Mouse (Mus musculus): ENCODE data around the gene Snx9. TPM values are rescaled to one million over a fixed set of nuclear protein-coding genes. Genes with fewer than 3 reads are reported as not detected.

Snx9 gene
- polyA plus RNA-seq, 1 experiment from 2014 or later: 22.9 TPM

GRCm38 (mm10) chr17:5959802-5960201 is 118.7 kb downstream of the Snx9 start:
- H3K27ac ChIP-seq (ENCODE audit: low read depth, low read length): no peak overlapping the region

GRCm38 (mm10) chr17:5963766-5964165 is 122.6 kb downstream of the Snx9 start:
- no peaks in the 10 kb centered on the region for H3K36me3 ChIP-seq (ENCODE audit: control insufficient read depth, insufficient read depth, low read length)
- H3K27me3 ChIP-seq (ENCODE audit: control insufficient read depth, insufficient read depth, low read length): no peaks in the 10 kb centered on the region
- no peak overlapping the region for H3K27ac ChIP-seq (ENCODE audit: low read depth, low read length)
- DNase-seq (ENCODE audit: low spot score) (no peak), ATAC-seq (ENCODE audit: insufficient read depth, low FRiP score, low TSS enrichment) (no peak)
- WGBS: 94% methylated on average over 8 of the region's 8 CpGs
- H3K4me1 ChIP-seq (ENCODE audit: control insufficient read depth, insufficient read depth, low read length): no peaks in the 10 kb centered on the region
- no peak overlapping the region for H3K4me3 ChIP-seq (ENCODE audit: low read depth, low read length)
- no peaks in the 10 kb centered on the region for H3K9me3 ChIP-seq (ENCODE audit: control insufficient read depth, low read length)
- H3K4me2 ChIP-seq (ENCODE audit: low read depth): no peak overlapping the region
- H3K9ac ChIP-seq (ENCODE audit: low read length): no peak overlapping the region

More at GRCm38 (mm10) chr17:5959802-5960201, 118.7 kb downstream of the Snx9 start:
- Histone ChIP-seq H3K36me3 (ENCODE audit: control insufficient read depth, insufficient read depth, low read length) (no peaks in the 10 kb centered on the region), H3K9me3 (ENCODE audit: control insufficient read depth, low read length) (no peaks in the 10 kb centered on the region), H3K4me2 (ENCODE audit: low read depth) (no peak overlapping the region), H3K4me3 (ENCODE audit: low read depth, low read length) (no peak overlapping the region), H3K4me1 (ENCODE audit: control insufficient read depth, insufficient read depth, low read length) (no peaks in the 10 kb centered on the region), H3K27me3 (ENCODE audit: control insufficient read depth, insufficient read depth, low read length) (no peaks in the 10 kb centered on the region), H3K9ac (ENCODE audit: low read length) (no peak overlapping the region)
- DNase-seq (ENCODE audit: low spot score): no peak
- no peak for ATAC-seq (ENCODE audit: insufficient read depth, low FRiP score, low TSS enrichment)
- 57% methylated on average over 9 of the region's 9 CpGs for WGBS

GRCm38 (mm10) chr17:5965084-5965781 is 124.1 kb downstream of the Snx9 start:
- H3K9ac ChIP-seq (ENCODE audit: low read length): no peak overlapping the region
- H3K4me3 ChIP-seq (ENCODE audit: low read depth, low read length): no peak overlapping the region
- no peaks in the 10 kb centered on the region for H3K9me3 ChIP-seq (ENCODE audit: control insufficient read depth, low read length)
- no peak overlapping the region for H3K27ac ChIP-seq (ENCODE audit: low read depth, low read length)
- H3K36me3 ChIP-seq (ENCODE audit: control insufficient read depth, insufficient read depth, low read length): no peaks in the 10 kb centered on the region
- no peaks in the 10 kb centered on the region for H3K4me1 ChIP-seq (ENCODE audit: control insufficient read depth, insufficient read depth, low read length)
- whole genome bisulfite sequencing: 50% methylated on average over 9 of the region's 9 CpGs
- H3K27me3 ChIP-seq (ENCODE audit: control insufficient read depth, insufficient read depth, low read length): no peaks in the 10 kb centered on the region
- DNase-seq (ENCODE audit: low spot score): no peak
- ATAC-seq (ENCODE audit: insufficient read depth, low FRiP score, low TSS enrichment): no peak
- no peak overlapping the region for H3K4me2 ChIP-seq (ENCODE audit: low read depth)

GRCm38 (mm10) chr17:5966706-5967105 is 125.6 kb downstream of the Snx9 start:
- WGBS: 82% methylated on average over 5 of the region's 5 CpGs
- Histone ChIP-seq H3K27ac (ENCODE audit: low read depth, low read length) (no peak overlapping the region), H3K4me3 (ENCODE audit: low read depth, low read length) (no peak overlapping the region), H3K9ac (ENCODE audit: low read length) (no peak overlapping the region), H3K9me3 (ENCODE audit: control insufficient read depth, low read length) (no peaks in the 10 kb centered on the region), H3K36me3 (ENCODE audit: control insufficient read depth, insufficient read depth, low read length) (no peaks in the 10 kb centered on the region), H3K4me1 (ENCODE audit: control insufficient read depth, insufficient read depth, low read length) (no peaks in the 10 kb centered on the region), H3K4me2 (ENCODE audit: low read depth) (no peak overlapping the region), H3K27me3 (ENCODE audit: control insufficient read depth, insufficient read depth, low read length) (no peaks in the 10 kb centered on the region)
- DNase-seq (ENCODE audit: low spot score) (no peak), ATAC-seq (ENCODE audit: insufficient read depth, low FRiP score, low TSS enrichment) (no peak)

GRCm38 (mm10) chr17:5968562-5968961 is 127.4 kb downstream of the Snx9 start:
- H3K4me1 ChIP-seq (ENCODE audit: control insufficient read depth, insufficient read depth, low read length): no peaks in the 10 kb centered on the region
- H3K27ac ChIP-seq (ENCODE audit: low read depth, low read length): no peak overlapping the region
- H3K9ac ChIP-seq (ENCODE audit: low read length): no peak overlapping the region
- WGBS: 60% methylated on average over 6 of the region's 6 CpGs
- H3K4me3 ChIP-seq (ENCODE audit: low read depth, low read length): no peak overlapping the region
- ATAC-seq (ENCODE audit: insufficient read depth, low FRiP score, low TSS enrichment) (no peak), DNase-seq (ENCODE audit: low spot score) (no peak)
- no peaks in the 10 kb centered on the region for H3K27me3 ChIP-seq (ENCODE audit: control insufficient read depth, insufficient read depth, low read length)
- no peak overlapping the region for H3K4me2 ChIP-seq (ENCODE audit: low read depth)
- no peaks in the 10 kb centered on the region for H3K9me3 ChIP-seq (ENCODE audit: control insufficient read depth, low read length)
- H3K36me3 ChIP-seq (ENCODE audit: control insufficient read depth, insufficient read depth, low read length): no peaks in the 10 kb centered on the region

- WGBS: 67% methylated on average over 3 of the region's 3 CpGs
- H3K36me3 ChIP-seq (ENCODE audit: control insufficient read depth, insufficient read depth, low read length): no peaks in the 10 kb centered on the region
- H3K4me1 ChIP-seq (ENCODE audit: control insufficient read depth, insufficient read depth, low read length): no peaks in the 10 kb centered on the region
- H3K27me3 ChIP-seq (ENCODE audit: control insufficient read depth, insufficient read depth, low read length): no peaks in the 10 kb centered on the region
- no peak overlapping the region for H3K4me3 ChIP-seq (ENCODE audit: low read depth, low read length)
- no peak overlapping the region for H3K27ac ChIP-seq (ENCODE audit: low read depth, low read length)
- H3K9ac ChIP-seq (ENCODE audit: low read length): no peak overlapping the region
- H3K4me2 ChIP-seq (ENCODE audit: low read depth): no peak overlapping the region
- no peak for DNase-seq (ENCODE audit: low spot score)
- no peaks in the 10 kb centered on the region for H3K9me3 ChIP-seq (ENCODE audit: control insufficient read depth, low read length)
- ATAC-seq (ENCODE audit: insufficient read depth, low FRiP score, low TSS enrichment): no peak
Observed at GRCm38 (mm10) chr17:5969246-5969645, 128.1 kb downstream of the Snx9 start.

GRCm38 (mm10) chr17:5970298-5970821 is 129.2 kb downstream of the Snx9 start:
- H3K9ac ChIP-seq (ENCODE audit: low read length): no peak overlapping the region
- ATAC-seq (ENCODE audit: insufficient read depth, low FRiP score, low TSS enrichment) (no peak), DNase-seq (ENCODE audit: low spot score) (no peak)
- no peak overlapping the region for H3K4me2 ChIP-seq (ENCODE audit: low read depth)
- no peak overlapping the region for H3K4me3 ChIP-seq (ENCODE audit: low read depth, low read length)
- peaks cover 2% of the 10 kb centered on the region; the same call in 1 of the 2 replicates for H3K4me1 ChIP-seq (ENCODE audit: control insufficient read depth, insufficient read depth, low read length)
- H3K9me3 ChIP-seq (ENCODE audit: control insufficient read depth, low read length): no peaks in the 10 kb centered on the region
- WGBS: 89% methylated on average over 5 of the region's 5 CpGs
- no peak overlapping the region for H3K27ac ChIP-seq (ENCODE audit: low read depth, low read length)
- H3K36me3 ChIP-seq (ENCODE audit: control insufficient read depth, insufficient read depth, low read length): no peaks in the 10 kb centered on the region
- H3K27me3 ChIP-seq (ENCODE audit: control insufficient read depth, insufficient read depth, low read length): no peaks in the 10 kb centered on the region

- no peak for DNase-seq (ENCODE audit: low spot score)
- Histone ChIP-seq H3K9ac (ENCODE audit: low read length) (no peak overlapping the region), H3K9me3 (ENCODE audit: control insufficient read depth, low read length) (no peaks in the 10 kb centered on the region), H3K36me3 (ENCODE audit: control insufficient read depth, insufficient read depth, low read length) (no peaks in the 10 kb centered on the region), H3K4me3 (ENCODE audit: low read depth, low read length) (no peak overlapping the region), H3K27ac (ENCODE audit: low read depth, low read length) (no peak overlapping the region), H3K4me1 (ENCODE audit: control insufficient read depth, insufficient read depth, low read length) (peaks cover 3% of the 10 kb centered on the region; the same call in 1 of the 2 replicates), H3K27me3 (ENCODE audit: control insufficient read depth, insufficient read depth, low read length) (no peaks in the 10 kb centered on the region), H3K4me2 (ENCODE audit: low read depth) (no peak overlapping the region)
- ATAC-seq (ENCODE audit: insufficient read depth, low FRiP score, low TSS enrichment): no peak
- WGBS: 62% methylated on average over 8 of the region's 8 CpGs
Observed at GRCm38 (mm10) chr17:5973536-5973935, 132.4 kb downstream of the Snx9 start.
